Mouse (Mus musculus): ENCODE results near the gene Kif13a. TPM values are rescaled to one million over a fixed set of nuclear protein-coding genes. Genes with fewer than 3 reads are reported as not detected.

The Kif13a gene
- polyA plus RNA-seq, 1 experiment from 2014 or later, result 21.0 TPM

Other genes with a start within 250 kb of the Kif13a start
- gene Nup153, start 201.9 kb downstream of the Kif13a start, polyA plus RNA-seq (2015; fragmentation: Nextera tagmentation; extraction: Ambion mirVana), result 20.5 and 21.8 TPM in 2 replicates
- 5.9 TPM in 2 replicates for gene Nhlrc1, start 85.0 kb upstream of the Kif13a start, polyA plus RNA-seq (2015; fragmentation: Nextera tagmentation; extraction: Ambion mirVana)
- 10.6 and 12.7 TPM in 2 replicates for gene Kdm1b, start 113.6 kb upstream of the Kif13a start, polyA plus RNA-seq (2015; fragmentation: Nextera tagmentation; extraction: Ambion mirVana)
- gene Tpmt, start 114.9 kb upstream of the Kif13a start, polyA plus RNA-seq (2015; fragmentation: Nextera tagmentation; extraction: Ambion mirVana), result 16.0 and 16.9 TPM in 2 replicates
- 253 and 257 TPM in 2 replicates for gene Dek, start 176.3 kb upstream of the Kif13a start, polyA plus RNA-seq (2015; fragmentation: Nextera tagmentation; extraction: Ambion mirVana)
- 4.2 and 4.4 TPM in 2 replicates for gene Rnf144b, start 192.8 kb upstream of the Kif13a start, polyA plus RNA-seq (2015; fragmentation: Nextera tagmentation; extraction: Ambion mirVana)